Mouse (Mus musculus): ENCODE data around the gene Wdr83os.
"Not testable (repeated sequence)": the region's sequence is repeated elsewhere in the genome, so short reads cannot be mapped to it uniquely, and the experiment has no call there.

Gene Wdr83os

DNA sequence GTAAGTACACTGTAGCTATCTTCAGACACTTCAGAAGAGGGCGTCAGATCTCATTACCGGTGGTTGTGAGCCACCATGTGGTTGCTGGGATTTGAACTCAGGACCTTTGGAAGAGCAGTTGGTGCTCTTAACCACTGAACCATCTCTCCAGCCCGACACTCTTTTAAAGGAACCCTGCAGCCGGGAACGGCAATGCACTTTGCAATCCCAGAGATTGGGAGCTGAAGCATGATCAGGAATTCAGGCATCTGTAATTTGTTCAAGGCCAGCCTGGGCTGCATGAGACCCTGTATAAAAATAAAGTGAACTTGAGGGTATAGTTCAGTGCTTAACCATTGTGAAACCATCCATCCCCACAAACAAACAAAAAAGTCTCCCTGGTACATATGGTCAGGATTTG is 39.7 kb downstream of the Wdr83os start:
- not testable (repeated sequence) for DNase-seq

DNA sequence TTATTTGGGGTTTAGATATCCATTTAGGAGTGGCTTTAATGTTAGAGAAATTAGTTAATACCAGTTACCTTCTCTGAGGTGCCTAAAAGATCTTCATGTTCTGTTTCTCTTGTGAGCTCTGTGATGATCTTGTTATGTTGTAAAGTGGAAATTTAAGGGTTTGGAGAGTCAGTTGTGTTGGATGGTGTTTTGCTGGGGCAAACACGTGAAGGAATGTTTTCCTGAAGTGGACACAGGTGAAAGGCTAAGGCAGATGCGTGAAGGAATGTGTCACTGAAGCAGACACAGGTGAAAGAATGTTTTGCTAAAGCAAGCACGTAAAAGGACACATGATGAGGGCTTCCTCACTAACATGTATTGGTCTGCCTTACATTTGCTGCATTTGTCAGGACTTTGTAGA is 42.5 kb downstream of the Wdr83os start, which contains the start of gene Zfp791:
Zfp791 (minus strand) TSS at position 101 of the 400 bp plus-strand sequence.
- no peak for DNase-seq

GRCm38 (mm10) chr8:85123691-85124090 is 43.2 kb downstream of the Wdr83os start:
- DNase-seq, result no peak
